Mouse (Mus musculus) kidney, adult 18-20 months (tissue): ENCODE results near the gene Tspan10.

ENCODE experiments used
- DNase-seq: peaks from one replicate; pipeline ENCODE4 v3.0.0; 2021

Tspan10 gene

DNA sequence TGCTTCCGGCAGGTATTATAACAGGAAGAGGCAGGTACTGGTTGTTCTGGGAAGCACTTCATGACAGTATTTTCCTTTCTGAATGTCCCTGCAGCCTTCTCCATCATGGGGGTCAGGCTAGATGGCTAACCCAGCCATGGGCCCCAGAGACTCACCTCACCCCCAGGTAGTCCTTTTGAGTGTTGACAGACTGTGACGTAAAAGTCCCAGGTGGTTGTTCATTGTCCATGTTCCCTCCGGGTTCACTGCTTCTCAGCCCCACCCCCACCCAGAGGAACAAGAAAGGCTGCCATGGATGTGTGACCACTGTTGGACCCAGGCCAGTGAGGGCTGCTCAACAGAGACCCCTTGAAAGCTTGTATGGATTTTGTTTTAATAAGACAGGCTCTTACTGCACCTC lies 50.9 kb downstream of the Tspan10 start:
- DNase-seq = peak; percentile 45

- DNase-seq = no peak
Measured at GRCm38 (mm10) chr11:120493911-120494310, 51.5 kb downstream of the Tspan10 start.
